Mouse (Mus musculus) splenic B cell, adult 2 months (primary cell): Measurements from ENCODE around the gene Npy.

Source experiments
- DNase-seq: peaks from one replicate; pipeline ENCODE4 v3.0.0-alpha.2; 2011; ENCODE audit warnings: low read depth, low spot score
- H3K27me3 ChIP-seq: 2 replicates; pipeline ENCODE4 v1.6.1; 2012; ENCODE audit warnings: mild to moderate bottlenecking, low read length, moderate library complexity, mixed read lengths; ENCODE audit not compliant: control insufficient read depth, poor library complexity, insufficient read depth, severe bottlenecking
- H3K36me3 ChIP-seq: 2 replicates; pipeline ENCODE4 v1.6.1; 2012; ENCODE audit warnings: mild to moderate bottlenecking, low read length, moderate library complexity, mixed read lengths; ENCODE audit not compliant: control insufficient read depth, poor library complexity, insufficient read depth, severe bottlenecking

The Npy gene

GRCm38 (mm10) chr6:49821961-49822870 is at the start of gene Npy:
Gene Npy, plus strand, starts transcription at chr6:49822710.
- no peak for DNase-seq
- H3K27me3 ChIP-seq = no peaks in the 10 kb centered on the region; the same call in 1 of the 2 replicates
- no peaks in the 10 kb centered on the region for H3K36me3 ChIP-seq

GRCm38 (mm10) chr6:49775006-49775405 is 47.5 kb upstream of the Npy start:
- no peaks in the 10 kb centered on the region for H3K36me3 ChIP-seq
- DNase-seq = no peak
- no peaks in the 10 kb centered on the region for H3K27me3 ChIP-seq

GRCm38 (mm10) chr6:49778109-49778508 is 44.4 kb upstream of the Npy start:
- no peak for DNase-seq
- H3K27me3 ChIP-seq = no peaks in the 10 kb centered on the region

GRCm38 (mm10) chr6:49778729-49779128 is 43.8 kb upstream of the Npy start:
- no peaks in the 10 kb centered on the region for H3K36me3 ChIP-seq
- no peaks in the 10 kb centered on the region for H3K27me3 ChIP-seq
- DNase-seq = no peak

More at GRCm38 (mm10) chr6:49778109-49778508, 44.4 kb upstream of the Npy start:
- no peaks in the 10 kb centered on the region for H3K36me3 ChIP-seq

- no peaks in the 10 kb centered on the region for H3K36me3 ChIP-seq
- no peak for DNase-seq
Observed at GRCm38 (mm10) chr6:49779606-49780005, 42.9 kb upstream of the Npy start.

GRCm38 (mm10) chr6:49780846-49781400 is 41.6 kb upstream of the Npy start:
- Histone ChIP-seq H3K27me3 (no peaks in the 10 kb centered on the region), H3K36me3 (no peaks in the 10 kb centered on the region)
- DNase-seq = no peak

More at GRCm38 (mm10) chr6:49779606-49780005, 42.9 kb upstream of the Npy start:
- no peaks in the 10 kb centered on the region for H3K27me3 ChIP-seq

GRCm38 (mm10) chr6:49781852-49782251 is 40.7 kb upstream of the Npy start:
- DNase-seq = no peak
- no peaks in the 10 kb centered on the region for H3K27me3 ChIP-seq
- H3K36me3 ChIP-seq = no peaks in the 10 kb centered on the region

- DNase-seq = no peak
- Histone ChIP-seq H3K27me3 (no peaks in the 10 kb centered on the region), H3K36me3 (no peaks in the 10 kb centered on the region)
Observed at GRCm38 (mm10) chr6:49782679-49783078, 39.8 kb upstream of the Npy start.

GRCm38 (mm10) chr6:49792524-49792923 is 30.0 kb upstream of the Npy start:
- Histone ChIP-seq H3K27me3 (no peaks in the 10 kb centered on the region), H3K36me3 (no peaks in the 10 kb centered on the region)
- DNase-seq = no peak

- no peak for DNase-seq
- H3K27me3 ChIP-seq = no peaks in the 10 kb centered on the region
- H3K36me3 ChIP-seq = no peaks in the 10 kb centered on the region
Observed at GRCm38 (mm10) chr6:49804105-49804504, 18.4 kb upstream of the Npy start.

- DNase-seq = no peak
- no peaks in the 10 kb centered on the region for H3K36me3 ChIP-seq
Observed at GRCm38 (mm10) chr6:49808076-49808475, 14.4 kb upstream of the Npy start.

GRCm38 (mm10) chr6:49817183-49817582 is 5.3 kb upstream of the Npy start:
- no peaks in the 10 kb centered on the region for H3K36me3 ChIP-seq
- DNase-seq = no peak
- peaks cover 2% of the 10 kb centered on the region; the same call in 1 of the 2 replicates for H3K27me3 ChIP-seq

More at GRCm38 (mm10) chr6:49808076-49808475, 14.4 kb upstream of the Npy start:
- no peaks in the 10 kb centered on the region for H3K27me3 ChIP-seq

GRCm38 (mm10) chr6:49817625-49818024 is 4.9 kb upstream of the Npy start:
- H3K27me3 ChIP-seq = peaks cover 2% of the 10 kb centered on the region; the same call in 1 of the 2 replicates
- no peaks in the 10 kb centered on the region for H3K36me3 ChIP-seq

GRCm38 (mm10) chr6:49822871-49823230 is 341 bp downstream of the Npy start:
- Histone ChIP-seq H3K27me3 (no peaks in the 10 kb centered on the region; the same call in 1 of the 2 replicates), H3K36me3 (no peaks in the 10 kb centered on the region)
- DNase-seq = no peak

More at GRCm38 (mm10) chr6:49817625-49818024, 4.9 kb upstream of the Npy start:
- no peak for DNase-seq

GRCm38 (mm10) chr6:49823371-49823770 is 861 bp downstream of the Npy start:
- no peaks in the 10 kb centered on the region; the same call in 1 of the 2 replicates for H3K27me3 ChIP-seq

More at GRCm38 (mm10) chr6:49823371-49823770, 861 bp downstream of the Npy start:
- no peak for DNase-seq
- no peaks in the 10 kb centered on the region for H3K36me3 ChIP-seq
